Mouse (Mus musculus): ENCODE results near the gene Rcor2.

Rcor2 gene

DNA sequence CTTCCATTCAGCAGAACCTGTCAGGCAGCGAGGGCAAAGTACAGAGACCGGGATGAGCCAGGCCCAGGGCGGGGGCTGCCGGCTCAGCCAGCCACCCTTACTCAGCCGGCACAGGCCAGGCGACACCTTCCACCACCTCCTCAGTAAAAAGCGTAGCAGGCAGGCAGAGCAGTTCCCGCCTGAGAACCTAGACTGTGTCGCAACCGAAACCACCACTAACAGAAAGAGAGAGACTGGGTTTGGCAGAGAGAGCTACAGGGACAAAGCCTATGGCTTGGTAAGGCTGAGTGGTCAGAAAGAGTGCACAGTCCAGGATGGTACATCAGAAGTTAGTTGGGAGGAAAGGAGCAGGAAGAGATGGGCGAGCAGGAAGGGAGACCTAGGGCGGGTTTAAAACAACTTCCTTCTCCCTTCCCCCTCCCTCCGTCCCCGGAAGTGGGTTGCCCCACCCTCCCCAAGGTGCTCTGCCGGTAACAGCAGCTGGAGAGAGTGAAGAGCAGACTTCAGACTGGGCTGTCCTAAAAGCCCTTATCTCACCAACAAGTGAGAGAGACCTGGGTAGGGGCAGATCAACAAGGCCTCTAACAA lies 28.0 kb downstream of the Rcor2 start:
- peak; percentile 75 to 76 for DNase-seq

DNA sequence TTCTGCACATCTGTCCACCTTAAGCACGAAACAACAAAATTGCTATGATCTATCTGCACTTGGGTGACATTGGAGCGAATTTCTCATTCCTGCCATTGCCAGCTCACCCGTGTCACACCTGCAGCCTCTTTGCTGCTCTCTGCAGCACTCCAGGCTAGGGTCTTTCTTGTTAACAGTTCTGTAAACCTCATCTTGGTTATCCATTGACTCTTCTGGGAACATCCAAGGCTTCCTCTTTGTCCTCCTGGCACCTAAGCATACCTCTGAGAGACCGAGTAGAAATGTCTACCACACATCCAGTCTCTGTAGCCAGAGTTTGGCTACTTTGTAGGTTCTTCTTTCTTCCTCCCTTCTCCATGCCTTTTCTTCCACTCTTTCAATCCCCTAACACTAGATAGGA lies 28.8 kb downstream of the Rcor2 start:
- DNase-seq = no peak

DNA sequence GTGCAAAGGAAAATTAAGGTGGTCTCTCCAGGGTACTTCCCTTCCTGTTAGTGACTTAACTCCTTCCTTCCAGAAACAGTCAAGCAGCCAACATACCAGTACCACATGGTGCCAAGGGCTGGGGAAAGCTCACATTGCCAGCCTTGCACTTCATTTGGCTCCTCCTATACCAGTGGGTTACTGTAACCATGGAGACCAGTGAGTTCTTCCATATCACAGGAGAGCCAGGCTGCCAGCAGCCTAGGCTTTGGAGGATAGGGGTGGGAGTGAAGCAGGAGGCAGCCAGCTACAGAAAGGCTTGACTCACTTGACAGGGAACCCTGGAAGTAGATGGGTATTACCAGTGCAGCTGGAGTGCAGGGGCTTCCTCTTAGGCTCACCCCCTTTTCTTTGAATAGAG lies 31.9 kb downstream of the Rcor2 start:
- DNase-seq = no peak

DNA sequence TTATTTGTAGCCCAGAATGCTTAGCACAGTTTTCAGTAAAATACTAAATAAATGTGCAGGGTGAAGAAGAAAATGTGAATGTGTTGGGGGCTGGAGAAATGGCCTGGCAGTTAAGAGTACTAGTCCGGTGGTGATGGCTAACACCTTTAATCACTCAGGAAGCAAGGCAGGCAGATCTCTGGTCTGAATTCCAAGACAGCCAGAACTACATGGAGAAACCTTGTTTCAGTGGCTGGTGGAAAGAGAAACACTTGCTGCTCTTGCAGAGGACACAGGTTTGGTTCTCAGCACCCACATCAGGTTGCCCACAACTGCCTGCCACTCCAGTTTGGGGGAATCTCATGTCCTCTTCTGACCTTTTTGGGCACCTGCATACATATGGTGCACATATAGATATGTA lies 33.0 kb downstream of the Rcor2 start:
- DNase-seq = no peak

DNA sequence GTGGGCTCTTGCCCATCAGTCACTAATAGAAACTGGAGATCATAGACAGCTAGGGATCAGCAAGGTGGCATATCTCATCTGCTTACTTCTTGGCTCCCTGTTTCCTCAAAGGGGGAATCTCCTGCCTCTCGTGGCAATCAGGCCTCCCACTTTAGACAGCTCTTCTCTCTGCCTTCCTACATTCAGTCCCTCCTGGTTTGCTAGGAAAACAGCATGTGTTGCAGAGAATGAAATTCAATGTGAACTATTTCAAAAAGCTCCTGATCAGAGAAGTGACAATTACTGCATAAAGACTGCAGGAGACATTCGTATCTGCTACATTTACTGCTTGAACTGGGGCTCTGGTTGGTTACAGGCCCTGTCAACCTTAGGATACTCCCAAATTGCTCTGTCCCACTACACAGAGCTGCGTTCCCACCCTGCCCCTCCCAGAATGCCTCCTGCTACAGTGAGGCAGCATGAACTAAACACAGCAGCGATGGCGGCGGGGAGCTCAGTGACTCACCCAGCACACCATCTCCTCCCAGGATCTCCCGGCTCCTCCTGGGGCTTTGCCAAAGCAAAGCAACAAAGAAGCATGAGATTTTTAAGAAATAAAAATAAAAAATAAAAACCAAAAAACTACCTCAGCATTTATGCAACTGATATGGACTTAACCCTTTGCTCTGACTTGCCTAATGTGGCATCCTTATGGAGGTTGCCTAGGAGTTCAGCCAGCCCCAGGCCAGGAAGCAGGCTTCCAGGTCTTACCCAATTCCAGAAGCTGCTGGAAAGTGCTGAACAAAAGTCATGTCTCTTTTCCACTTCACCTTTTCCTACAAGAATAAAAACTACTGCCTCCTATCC lies 34.7 kb downstream of the Rcor2 start:
- no peak for DNase-seq

DNA sequence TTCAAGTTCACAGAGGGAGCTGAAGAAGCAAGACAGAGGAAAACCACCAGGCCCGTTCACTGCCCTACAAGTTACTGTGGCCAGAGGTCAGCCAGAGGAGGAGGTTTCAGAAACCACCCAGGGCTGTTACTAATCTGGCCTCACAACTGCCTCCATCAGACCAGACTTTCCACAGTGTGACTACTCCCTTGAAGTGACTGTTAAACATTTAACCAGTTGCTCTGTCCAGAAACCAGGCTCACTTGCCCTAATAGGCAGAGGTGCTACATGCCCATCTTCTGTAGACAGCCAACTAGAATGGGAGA lies 35.3 kb downstream of the Rcor2 start:
- DNase-seq = no peak

DNA sequence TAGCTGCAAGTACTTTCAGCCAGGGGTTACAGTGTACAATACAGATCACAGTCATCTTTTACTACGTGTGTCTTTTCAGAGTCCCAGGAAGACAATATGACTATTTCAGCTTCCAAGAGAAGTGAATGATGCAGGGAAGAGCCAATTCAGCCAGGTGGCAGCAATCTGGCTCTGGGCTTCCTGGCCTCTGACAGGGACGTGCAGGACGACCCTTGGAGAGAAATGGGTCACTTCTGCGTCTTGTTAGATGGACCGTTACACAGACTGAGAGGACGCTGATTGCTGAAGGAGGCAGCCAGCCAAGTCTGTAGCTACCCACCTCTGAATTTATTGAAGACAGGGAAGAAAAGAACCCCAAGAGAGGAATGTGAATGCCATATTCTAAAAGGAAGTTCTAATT lies 36.7 kb downstream of the Rcor2 start:
- no peak for DNase-seq

DNA sequence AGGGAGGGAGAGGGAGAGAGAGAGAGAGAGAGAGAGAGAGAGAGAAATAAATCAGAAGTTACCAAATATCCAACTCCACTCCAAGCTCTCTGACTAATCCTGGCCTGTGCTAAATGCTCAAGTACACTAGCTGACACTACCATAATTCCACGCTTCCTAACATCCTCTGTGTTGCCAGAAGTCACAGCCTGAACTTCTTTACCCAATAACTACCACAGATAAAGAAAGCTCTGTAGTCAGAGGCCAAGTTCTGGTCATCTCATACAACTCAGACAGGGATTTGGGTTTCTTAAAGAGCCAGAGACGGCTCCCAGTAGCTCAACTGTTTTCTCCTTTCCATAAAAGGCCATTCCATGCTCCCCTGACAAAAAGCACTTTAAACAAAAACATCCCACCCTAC lies 37.7 kb downstream of the Rcor2 start:
- no peak for DNase-seq

DNA sequence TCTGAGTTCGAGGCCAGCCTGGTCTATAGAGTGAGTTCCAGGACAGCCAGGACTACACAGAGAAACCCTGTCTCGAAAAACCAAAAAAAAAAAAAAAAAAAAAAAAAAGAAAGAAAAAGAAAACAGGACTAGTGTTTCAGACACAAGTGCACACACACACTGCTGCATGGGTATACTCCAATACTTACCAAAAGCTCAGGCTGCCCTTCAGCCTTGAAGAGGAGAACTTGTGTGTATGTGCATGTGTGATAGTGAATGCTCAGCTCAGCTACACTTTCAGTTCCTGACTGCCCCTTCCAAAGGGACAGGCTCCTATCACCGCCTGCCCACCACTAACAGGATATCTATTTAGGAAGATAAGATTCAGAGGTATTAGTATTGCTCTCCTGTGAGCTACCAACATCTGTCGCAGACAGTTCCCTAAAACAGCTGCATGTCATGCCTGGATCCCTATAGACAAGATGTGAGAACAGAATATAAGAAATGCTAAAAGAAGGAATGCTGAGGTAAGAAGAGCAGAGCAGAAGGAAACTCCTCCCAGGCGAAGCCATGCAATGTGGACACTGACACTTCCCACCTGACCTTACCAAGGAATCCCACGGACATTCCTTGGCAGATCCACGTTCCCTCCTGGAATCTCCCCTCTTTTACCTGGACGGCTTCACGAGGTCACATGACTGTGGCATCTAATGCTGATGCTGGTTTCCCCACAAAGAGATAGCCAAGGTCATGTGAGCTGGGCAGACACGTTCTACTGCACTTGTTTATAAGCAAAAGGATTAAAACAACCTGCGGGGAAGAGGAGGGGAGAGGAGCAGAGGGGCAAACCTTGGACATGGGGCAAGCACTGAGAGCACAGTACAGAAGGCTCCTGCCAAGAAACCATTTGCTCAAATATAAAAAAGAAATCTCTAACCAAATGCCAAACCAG lies 38.5 kb downstream of the Rcor2 start:
- no peak for DNase-seq

DNA sequence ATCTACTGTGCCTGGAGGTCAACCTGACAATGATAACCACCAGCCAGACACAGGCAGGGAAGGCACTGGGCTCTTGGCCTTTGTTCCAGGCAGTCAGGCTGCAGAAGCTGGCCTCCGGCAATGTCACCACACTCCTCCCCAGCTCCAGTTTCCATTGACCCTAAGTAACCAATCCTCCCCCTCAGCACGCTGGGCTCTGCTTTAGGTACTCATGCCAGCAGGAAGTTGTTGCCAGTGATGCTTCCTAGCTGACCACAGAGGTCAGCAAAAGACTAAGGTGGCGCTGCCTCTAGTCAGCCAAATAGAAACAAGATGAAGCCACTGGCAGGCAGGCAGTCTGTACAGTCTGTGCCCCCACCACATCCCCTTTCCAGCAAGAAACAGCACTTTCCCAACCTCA lies 39.8 kb downstream of the Rcor2 start:
- DNase-seq = no peak

DNA sequence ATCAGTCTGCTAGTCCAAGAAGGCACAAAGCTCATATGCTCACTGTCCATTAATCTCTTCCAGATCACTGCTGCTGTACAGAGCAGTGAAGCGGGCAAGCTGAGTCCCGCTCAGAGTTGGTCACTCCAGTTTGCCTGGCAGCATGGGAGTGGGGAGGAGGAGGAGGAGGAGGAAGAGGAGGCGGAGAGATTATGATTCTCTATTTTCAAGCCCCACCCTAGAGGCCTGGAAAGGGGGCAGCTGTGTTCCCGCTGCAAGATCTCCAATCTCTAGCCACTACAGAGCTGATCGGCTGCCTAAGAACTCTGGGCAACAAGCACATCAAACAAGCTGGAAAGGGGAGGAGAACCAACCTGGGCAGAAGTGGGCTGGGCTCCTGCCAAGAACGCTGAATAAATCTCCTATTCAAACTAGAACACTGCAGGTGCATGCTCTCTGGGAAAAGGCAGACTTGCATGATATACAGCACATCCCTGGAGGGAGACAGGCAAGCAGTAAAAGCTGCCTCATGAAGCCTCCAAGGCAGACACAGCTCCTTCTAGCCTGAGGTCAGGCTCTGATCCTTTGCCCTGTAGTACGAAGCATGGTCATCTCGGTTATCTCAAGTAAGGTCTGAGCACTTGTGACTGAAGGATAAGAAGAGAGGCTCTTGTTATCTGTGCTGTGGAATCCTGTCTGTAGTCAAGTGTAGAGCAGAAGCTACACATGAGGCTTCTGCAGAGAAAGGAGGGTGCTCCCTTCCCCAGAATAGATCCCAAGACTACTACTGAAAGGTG lies 41.1 kb downstream of the Rcor2 start:
- DNase-seq = no peak

DNA sequence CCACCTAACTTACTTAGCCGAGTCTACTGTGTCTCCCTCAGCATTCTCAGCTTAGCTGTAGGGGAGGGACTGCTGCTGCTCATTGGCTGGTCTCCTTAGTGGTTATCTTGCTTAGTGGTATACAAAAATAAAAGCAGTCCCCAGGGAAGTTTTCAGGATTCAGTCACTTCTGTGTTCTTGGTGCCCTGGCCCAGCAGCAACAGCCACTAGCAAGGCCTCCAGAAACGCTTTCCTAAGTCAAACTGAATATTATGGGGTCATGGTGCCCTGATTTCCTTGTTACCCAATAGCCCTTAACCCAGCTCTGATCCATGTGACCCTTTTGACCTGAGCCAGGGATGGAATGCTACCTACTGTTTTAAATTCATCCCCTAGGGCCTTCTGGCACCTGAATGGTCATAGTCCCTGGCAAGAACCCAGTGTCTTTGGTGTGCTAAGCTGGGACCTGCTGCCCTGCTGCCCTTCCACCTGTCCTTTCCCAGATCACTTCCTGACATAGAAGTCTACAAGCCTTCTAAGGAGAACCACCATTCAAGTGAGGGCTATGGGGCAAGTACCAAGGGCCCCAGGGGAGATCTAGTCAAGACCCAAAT lies 42.7 kb downstream of the Rcor2 start:
- no peak for DNase-seq

DNA sequence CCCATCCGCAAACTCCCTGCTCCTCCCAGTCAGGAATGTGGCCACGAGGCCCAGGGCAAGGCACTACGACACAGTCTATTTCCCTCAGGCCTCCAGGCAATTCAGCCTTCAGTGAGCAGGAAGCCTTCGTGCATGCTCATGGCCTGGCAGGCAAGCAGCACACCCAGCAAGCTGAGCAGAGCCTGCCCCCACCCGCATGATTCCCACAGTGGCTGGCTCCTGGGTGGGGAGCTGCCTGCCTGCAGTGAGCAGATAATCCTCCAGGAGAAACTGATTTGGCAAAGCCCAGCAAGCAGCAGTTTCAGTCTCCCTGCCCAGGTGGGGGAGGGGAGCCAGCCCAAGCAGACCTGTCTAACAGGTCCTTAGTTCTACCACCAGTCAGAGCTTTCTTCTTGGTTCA lies 43.6 kb downstream of the Rcor2 start:
- DNase-seq = no peak

DNA sequence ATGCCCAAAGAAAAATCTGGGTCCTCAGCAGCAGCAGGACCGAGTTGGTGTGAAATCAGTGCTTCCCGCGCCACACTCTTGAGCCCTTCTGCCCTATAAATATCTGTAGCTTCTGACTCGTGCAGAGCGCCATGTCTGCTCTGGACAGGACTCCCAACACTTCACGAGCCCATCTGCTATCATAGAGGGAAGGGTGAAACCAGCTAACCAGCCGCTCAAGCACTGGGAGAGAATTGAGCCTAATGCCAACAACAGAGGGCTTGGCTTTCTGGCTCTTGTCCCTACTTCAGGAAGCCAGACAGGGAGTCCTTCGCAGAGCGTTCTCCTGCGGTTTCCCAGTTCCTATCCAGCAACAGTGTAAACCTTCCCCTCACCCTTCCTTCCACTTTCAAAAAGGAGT lies 44.2 kb downstream of the Rcor2 start:
- no peak for DNase-seq

DNA sequence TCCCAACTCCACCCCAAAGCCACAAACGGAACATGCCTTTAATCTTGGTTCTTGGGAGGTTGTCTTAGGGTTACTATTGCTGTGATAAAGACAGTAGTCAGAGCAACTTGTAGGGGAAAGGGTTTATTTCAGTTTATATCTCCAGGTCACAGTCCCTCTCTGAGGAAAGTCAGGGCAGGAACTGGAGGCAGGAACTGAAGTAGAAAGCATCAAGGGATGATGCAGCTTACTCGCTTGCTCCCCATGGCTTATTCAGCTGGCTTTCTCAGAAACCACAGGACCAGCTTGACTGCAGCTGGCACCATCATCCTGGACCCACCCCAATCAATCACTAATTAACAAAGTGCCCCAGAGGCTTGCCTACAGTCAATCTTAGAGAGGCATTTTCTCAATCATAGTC lies 46.5 kb downstream of the Rcor2 start:
- DNase-seq = no peak

DNA sequence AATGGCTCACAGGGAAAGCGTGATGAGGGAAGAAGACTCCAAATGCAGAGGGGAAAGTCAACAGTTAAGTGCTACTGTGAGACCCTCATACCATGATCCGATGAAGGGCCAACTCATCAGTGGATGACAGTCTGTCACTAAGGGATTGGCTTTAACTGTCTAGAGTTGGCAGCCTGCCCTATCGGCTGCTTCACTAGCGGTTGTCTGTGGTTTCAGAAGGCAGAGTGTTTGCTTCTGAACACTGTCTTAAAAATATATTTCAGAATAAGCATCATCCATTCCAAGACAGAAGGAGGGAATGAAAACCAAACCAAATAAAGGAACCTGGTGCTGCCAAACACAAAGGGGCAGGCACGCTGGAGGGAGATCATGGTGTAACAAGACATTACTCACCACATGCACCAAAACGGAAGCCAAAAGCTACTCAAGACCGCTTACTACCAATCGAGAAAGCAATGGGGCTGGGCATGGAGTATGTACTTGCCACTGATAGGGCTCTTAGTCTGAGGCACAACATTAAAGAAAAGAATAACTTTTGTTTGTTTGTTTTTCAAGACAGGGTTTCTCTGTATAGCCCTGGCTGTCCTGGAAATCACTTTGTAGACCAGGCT lies 48.0 kb downstream of the Rcor2 start:
- no peak for DNase-seq

DNA sequence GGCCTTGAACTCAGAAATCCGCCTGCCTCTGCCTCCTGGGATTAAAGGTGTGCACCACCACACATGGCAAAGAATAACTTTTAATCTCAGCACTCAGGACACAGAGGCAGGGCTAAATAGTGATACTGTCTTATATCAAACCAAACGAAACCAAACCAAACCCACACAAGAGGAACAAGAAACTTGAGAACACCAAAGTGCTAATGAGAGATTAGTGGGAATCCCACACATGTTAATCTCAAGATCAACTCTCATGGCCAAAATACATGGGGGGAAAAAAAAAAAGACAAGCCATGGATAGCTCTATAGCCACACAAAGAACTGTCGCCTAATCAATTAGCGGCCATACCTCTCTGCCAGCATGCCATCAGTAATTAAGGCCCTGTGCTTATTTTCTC lies 48.5 kb downstream of the Rcor2 start:
- DNase-seq = no peak

DNA sequence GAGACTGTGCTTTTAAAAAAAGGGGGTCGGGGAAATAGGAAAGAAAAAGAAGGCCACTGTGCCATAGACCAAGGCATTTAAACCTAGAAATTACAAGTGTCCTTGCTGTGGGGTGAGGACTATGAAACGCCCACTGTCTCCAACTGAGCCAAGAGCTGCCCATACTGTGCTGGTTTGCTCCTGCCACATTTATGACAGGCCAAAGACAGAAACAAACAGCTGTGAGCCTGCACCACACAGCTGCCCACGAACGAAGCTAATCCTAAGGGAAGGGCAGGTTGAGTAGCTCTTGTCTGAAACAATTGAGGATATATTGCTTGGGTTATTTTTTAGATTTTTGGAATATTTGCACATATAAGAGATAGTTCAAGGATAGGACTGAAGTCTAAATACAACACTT lies 49.7 kb downstream of the Rcor2 start:
- no peak for DNase-seq

DNA sequence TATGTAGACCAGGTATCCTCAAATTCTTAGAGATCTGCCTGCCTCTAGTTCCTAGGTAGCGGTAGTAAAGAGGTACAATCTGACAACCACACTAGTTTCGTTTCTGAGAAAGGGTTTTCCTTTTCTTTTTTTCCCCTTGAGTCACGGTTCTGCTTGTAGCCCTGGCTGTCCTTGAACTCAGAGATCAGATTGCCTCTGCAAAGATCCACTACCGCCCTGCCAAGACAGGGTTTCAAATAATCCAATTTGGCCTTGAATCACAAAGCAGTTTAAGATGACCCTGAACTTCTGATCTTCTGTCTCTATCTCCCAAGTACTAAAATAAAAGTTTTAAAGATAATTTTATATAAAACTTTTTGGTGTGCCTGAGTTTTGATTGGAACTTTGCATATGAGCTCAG lies 50.6 kb downstream of the Rcor2 start:
- DNase-seq = no peak

DNA sequence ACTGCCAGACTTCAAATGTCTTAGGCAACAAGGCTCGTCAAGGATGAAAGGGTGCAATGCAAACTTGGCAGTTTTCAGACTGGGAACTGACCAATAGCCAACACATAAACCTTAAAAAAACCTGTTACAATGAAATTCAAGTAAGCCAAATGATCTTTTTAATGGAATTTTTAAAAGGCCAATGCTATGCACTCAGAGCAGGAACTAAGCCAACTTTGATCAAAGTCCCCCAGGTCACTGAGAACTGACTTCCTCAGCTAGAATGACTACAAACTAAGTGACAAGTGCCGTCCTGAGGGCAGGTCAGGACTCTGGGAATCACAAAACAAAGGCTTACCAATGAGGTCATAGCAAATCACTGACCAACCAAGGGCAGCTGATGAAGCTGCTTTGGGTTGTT lies 53.1 kb downstream of the Rcor2 start:
- DNase-seq = no peak

DNA sequence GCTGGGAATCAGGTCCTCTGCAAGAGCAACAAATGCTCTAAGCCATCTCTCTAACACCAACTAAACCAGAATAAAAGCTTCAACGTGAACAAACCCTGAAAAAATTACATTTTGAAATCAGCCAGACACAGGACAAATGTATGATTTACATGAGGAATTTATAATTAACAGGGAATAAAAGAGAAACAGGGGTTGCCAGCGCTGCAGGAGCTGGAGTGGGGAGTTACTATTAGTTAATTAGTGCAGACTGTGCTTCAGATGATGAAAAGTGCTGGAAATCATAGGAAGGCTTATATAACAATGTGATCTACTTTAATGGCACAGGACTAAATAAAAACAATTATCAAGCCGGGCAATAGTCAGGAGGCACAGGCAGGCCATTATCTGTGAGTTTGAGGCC lies 54.3 kb downstream of the Rcor2 start:
- DNase-seq = no peak

Measured in spleen, adult 18-20 months (tissue).